Mouse (Mus musculus): Measurements from ENCODE around the gene Susd1.

DNA sequence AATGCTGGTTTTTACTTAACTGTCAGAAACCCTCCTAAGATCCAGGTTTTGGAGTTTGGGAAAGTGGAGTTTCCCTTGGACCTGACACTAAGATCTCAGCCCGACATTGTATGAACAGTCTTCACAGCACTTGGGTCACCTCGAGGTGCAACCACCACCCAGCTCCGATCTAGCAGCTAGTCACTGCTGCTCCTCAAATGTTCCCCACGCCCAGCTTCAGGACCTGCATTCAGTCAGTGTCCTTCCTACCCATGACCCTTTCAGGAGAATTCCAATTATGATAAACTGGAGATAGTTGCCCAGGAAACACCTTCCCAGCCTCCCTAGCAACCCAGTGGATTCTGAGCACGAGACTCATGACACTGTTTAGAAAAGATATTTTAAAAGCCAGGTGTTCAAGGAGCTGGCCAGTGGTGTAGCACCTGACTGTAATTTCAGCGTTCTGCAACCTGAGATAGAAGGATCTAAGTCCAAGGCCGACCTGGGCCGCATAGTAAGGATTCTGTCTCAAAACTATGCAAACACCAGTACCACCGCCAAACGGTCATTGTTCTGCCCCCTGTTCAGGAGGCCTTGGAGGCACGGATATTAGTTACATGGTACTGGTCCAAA is 22.8 kb upstream of the Susd1 start:
- TF ChIP-seq EP300 (IDR thresholded peaks at IDR 0.05; ENCODE audit: insufficient read depth, low read depth, low read length) (no peak), CTCF (IDR thresholded peaks at IDR 0.05) (no peak)
